Mouse (Mus musculus) layer of hippocampus, adult 9-10 months (tissue): ENCODE data around the gene Rnf138rt1.

ENCODE experiments used
- DNase-seq: peaks from one replicate; pipeline ENCODE4 v3.0.0; 2022; ENCODE audit warnings: low spot score

Rnf138rt1 gene

GRCm38 (mm10) chrX:163760617-163761434, at the start of gene Rnf138rt1:
TSS of gene Rnf138rt1 (minus strand) at chrX:163761329.
- DNase-seq, result no peak

DNA sequence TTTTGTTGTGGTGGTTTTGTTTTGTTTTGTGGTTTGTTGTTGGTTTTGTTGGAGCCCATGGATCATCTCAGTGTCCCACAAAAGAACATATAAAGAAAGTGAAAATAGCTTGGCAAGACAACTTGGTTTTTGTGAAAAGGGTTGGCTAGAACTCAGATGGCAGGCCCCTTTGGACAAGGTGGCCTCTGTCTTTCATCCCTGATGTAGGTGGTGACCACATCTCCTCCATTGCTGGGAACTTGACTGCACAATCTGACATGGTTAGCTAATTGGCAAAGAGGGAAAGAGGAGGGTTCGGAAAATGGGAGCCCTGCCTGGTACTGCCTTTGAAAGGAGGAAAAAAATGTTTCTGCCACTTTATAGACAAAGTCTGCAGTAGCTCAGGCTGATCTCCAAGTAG, 46.1 kb upstream of the Rnf138rt1 start:
- no peak for DNase-seq

GRCm38 (mm10) chrX:163766290-163766689, 5.2 kb upstream of the Rnf138rt1 start:
- no peak for DNase-seq

DNA sequence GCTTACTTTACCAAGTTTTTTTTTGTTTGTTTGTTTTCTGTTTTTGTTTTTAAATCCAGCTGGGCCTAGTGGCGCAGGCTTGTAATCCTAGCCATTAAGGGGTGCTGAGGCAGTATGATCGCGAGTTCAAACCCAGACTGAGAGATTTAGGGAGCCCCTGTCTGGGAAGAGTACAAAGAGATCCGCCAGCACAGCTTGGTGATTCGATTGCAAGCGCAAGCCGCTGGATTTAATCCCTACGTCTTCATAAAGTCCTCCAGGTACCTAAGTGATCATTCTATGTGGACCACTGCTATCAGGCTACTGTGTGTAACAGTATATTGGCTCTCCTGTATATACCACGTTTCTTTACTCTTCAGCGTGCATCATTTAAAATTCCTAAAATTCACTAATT, 303 bp upstream of the Rnf138rt1 start:
- no peak for DNase-seq

DNA sequence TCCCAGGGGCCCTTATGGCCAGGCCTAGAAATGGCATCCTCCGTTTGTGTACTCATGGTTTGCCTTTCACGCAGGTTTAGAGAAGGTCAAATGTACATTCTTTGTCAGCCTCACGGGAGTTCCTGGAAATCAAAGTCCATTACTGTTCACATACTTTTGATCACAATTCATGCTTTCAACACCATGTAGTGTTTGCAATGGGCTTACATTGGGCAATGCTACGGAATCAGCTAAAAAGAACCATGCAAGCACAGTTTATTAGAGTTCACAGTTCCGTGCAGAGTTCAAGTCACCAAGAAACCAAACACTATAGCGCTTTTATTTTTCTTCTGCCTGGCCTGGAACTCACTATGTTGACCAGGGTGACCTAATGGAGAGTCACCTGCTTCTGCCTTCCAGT, 15.1 kb downstream of the Rnf138rt1 start:
- DNase-seq, result no peak

- DNase-seq, result no peak
Measured at GRCm38 (mm10) chrX:163743896-163744295, 17.2 kb downstream of the Rnf138rt1 start.

GRCm38 (mm10) chrX:163738904-163739303, 22.2 kb downstream of the Rnf138rt1 start:
- no peak for DNase-seq

DNA sequence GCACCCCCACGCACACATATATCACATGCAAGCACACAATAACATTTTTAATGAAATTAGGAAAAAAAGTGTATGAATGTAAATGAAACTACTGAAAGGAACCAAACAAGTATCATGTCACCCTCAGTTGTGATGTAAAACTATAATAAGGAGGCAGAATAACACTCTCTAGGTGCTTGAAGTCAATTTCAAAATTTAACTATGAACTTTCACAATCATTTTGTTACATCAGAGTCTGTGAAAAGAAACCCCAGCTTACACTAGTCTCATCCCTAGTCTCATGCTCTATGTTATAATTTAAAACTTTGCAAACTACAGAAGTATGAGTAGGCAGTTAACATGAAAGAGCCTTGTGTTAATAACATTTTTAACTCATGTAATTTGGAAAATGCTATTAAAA, 27.0 kb downstream of the Rnf138rt1 start:
- no peak for DNase-seq

DNA sequence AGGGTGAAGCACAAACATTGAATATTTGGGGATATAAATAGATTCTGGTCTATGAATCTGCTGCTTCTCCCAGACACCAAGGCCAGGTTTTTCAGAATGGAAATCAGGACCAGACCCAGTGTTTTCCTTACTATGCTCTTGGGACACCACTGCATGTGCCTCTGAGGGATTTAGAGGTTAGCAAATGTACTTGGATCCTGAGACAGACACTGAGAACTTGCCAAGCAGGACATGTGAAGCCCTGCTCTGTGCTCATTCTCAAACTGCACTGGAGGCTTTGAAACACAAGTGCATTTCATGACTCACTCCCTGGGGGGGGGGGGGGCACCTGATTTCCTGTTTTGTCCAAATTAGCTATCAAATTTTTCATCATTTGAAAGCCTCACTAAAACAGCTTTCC, 37.5 kb downstream of the Rnf138rt1 start:
- no peak for DNase-seq

- DNase-seq, result no peak
Measured at GRCm38 (mm10) chrX:163722785-163723577, 38.1 kb downstream of the Rnf138rt1 start.

DNA sequence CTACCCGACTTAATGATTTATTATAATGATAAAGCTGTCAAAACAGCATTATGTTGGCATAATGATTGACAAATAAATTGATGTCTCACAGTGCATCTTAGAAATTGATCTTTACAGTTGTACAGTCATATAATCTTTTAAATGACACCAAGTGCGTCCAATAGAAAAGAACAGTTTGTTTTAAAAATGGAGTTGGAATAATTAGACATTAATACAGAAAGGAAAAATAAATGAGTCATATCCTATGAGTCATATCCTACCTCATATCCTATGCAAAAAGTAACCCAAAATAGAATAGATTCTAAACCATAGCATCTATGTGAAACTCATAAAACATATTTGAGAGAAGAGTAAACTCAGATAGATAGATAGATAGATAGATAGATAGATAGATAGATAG, 40.5 kb downstream of the Rnf138rt1 start:
- no peak for DNase-seq
